In the genomic region with DNA sequence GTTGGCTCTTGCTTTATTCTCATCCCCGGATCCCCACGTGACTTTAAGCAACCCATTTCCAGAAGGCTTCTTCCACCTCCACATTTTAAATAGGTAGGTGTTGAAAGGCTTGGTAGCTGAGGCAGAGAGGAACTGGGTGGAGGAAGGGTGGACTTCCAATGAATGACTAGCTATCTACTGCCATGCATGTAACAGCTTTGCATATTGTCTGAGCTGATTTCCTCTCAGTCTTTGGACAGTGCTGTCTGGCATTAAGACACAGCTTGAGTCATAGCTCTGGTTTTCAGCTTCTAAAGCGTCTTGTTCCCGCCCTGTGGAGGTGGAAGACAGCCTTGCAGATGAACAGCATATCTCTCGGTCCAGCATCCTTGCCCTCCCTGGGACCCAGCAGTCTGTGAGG, we compare ENCODE assay signal across 16 mouse cellular contexts. TPM values are rescaled to one million over a fixed set of nuclear protein-coding genes. Genes with fewer than 3 reads are reported as not detected.
DNase-seq lines count a peak whose midpoint lies in the region; ATAC-seq and TF ChIP-seq lines count a peak whose summit lies in the region.
"Had no signal": no experiment of that assay in that cellular context is flagged by ENCODE, and none has a peak within 500 bp of the region (broad histone marks: within the 10 kb centered on the region; RNA-seq: fewer than 3 reads in every experiment).

No protein-coding gene starts in this region.

- 50% methylated on average over 5 of the region's 5 CpGs for WGBS in olfactory bulb, adult 2 months
- 77% methylated on average over 5 of the region's 5 CpGs for WGBS in hindbrain, embryonic 12.5 days

- H3K4me2 ChIP-seq in hindbrain, embryonic 12.5 days (replicated peaks), result no peak overlapping the region
- H3K4me2 ChIP-seq: liver, embryonic 11.5 days; midbrain, embryonic 15.5 days; neural tube, embryonic 12.5 days had no signal

- no peak for TF ChIP-seq POLR2A in olfactory bulb, adult 2 months (IDR thresholded peaks at IDR 0.05; ENCODE audit: insufficient read depth, low read depth, low read length)

- peaks cover 97% of the 10 kb centered on the region for H3K79me2 ChIP-seq in C2C12 (ENCODE audit: control insufficient read depth, insufficient read depth)

- H3K9ac ChIP-seq in hindbrain, embryonic 12.5 days, result no peak overlapping the region
- H3K9ac ChIP-seq: midbrain, embryonic 15.5 days; neural tube, embryonic 12.5 days had no signal

- no peaks in the 10 kb centered on the region for H3K9me3 ChIP-seq in hindbrain, embryonic 12.5 days (replicated peaks)
- H3K9me3 ChIP-seq: G1E; midbrain, embryonic 15.5 days; neural tube, embryonic 12.5 days had no signal

- peak; percentile 62 for DNase-seq in lung, postnatal 36 days
- DNase-seq in lung, postnatal 25 days (ENCODE audit: low spot score), result no peak
- peak; percentile 45 for DNase-seq in R1 (ENCODE audit: low read depth, low spot score)
- no peak for DNase-seq in cerebellum, adult 18-20 months
- DNase-seq in thymus, postnatal 36 days, result no peak
- DNase-seq: cerebellum, adult 11-12 months; heart, adult 11 months; kidney, adult 9 months; thymus, postnatal 14 days had no signal

- peak overlapping the region; percentile 18 for H3K27ac ChIP-seq in olfactory bulb, adult 2 months (ENCODE audit: insufficient read depth, low read depth, low read length)
- H3K27ac ChIP-seq in hindbrain, embryonic 12.5 days, result no peak overlapping the region
- H3K27ac ChIP-seq: midbrain, embryonic 15.5 days; neural tube, embryonic 12.5 days had no signal

- ATAC-seq in hindbrain, embryonic 12.5 days (ENCODE audit: low FRiP score), result no peak
- ATAC-seq: midbrain, embryonic 15.5 days had no signal

- H3K79me3 ChIP-seq in C2C12 (ENCODE audit: low read depth), result peaks cover 38% of the 10 kb centered on the region

- H3K27me3 ChIP-seq in C2C12 (ENCODE audit: control insufficient read depth, insufficient read depth, insufficient read length), result no peaks in the 10 kb centered on the region
- no peaks in the 10 kb centered on the region for H3K27me3 ChIP-seq in hindbrain, embryonic 12.5 days
- H3K27me3 ChIP-seq: midbrain, embryonic 15.5 days; neural tube, embryonic 12.5 days had no signal

- no peak overlapping the region for H3K4me3 ChIP-seq in C2C12 (ENCODE audit: insufficient read depth, poor library complexity, severe bottlenecking)
- H3K4me3 ChIP-seq in olfactory bulb, adult 2 months (ENCODE audit: insufficient read depth, low read depth, low read length), result no peak overlapping the region
- H3K4me3 ChIP-seq in hindbrain, embryonic 12.5 days, result no peak overlapping the region
- H3K4me3 ChIP-seq: midbrain, embryonic 15.5 days; neural tube, embryonic 12.5 days had no signal

- TF ChIP-seq CTCF in C2C12 (IDR thresholded peaks at IDR 0.05; ENCODE audit: control insufficient read depth, insufficient read depth, insufficient read length), result no peak
- TF ChIP-seq CTCF in olfactory bulb, adult 2 months (IDR thresholded peaks at IDR 0.05; ENCODE audit: insufficient read depth, low read depth, low read length), result no peak

- H3K36me3 ChIP-seq in C2C12 (ENCODE audit: control insufficient read depth, insufficient read depth), result no peaks in the 10 kb centered on the region
- no peaks in the 10 kb centered on the region for H3K36me3 ChIP-seq in hindbrain, embryonic 12.5 days
- H3K36me3 ChIP-seq: G1E; midbrain, embryonic 15.5 days; neural tube, embryonic 12.5 days had no signal

- no peak overlapping the region for H3ac ChIP-seq in C2C12 (ENCODE audit: control insufficient read depth, insufficient read length, low read depth)

- H3K4me1 ChIP-seq in olfactory bulb, adult 2 months (ENCODE audit: control insufficient read depth, insufficient read depth, low read length), result peaks cover 47% of the 10 kb centered on the region
- H3K4me1 ChIP-seq in hindbrain, embryonic 12.5 days, result peaks cover 30% of the 10 kb centered on the region

TF ChIP-seq in C2C12, 6 proteins besides CTCF, POLR2A, EP300 and RAD21:
- no peak for TF ChIP-seq MAX (IDR thresholded peaks at IDR 0.05)
- no peak for TF ChIP-seq MYOG (IDR thresholded peaks at IDR 0.05; ENCODE audit: control insufficient read depth, extremely low read depth, insufficient read length)
- TF ChIP-seq USF1 (IDR thresholded peaks at IDR 0.05; ENCODE audit: low read depth), result peak; percentile 30

RNA-seq across cellular contexts. Expression of a gene that starts 54.5 kb away (rescaled TPM):
- 27.3 TPM for polyA plus RNA-seq in C2C12 (2012; fragmentation: generic; extraction: Trizol)
- polyA plus RNA-seq in olfactory bulb, adult 2 months (2012; ENCODE audit: insufficient read depth, insufficient read length, low replicate concordance, missing spikeins), result not detected in 2 replicates
- 16.2 and 17.9 TPM in 2 replicates for polyA plus RNA-seq in hindbrain, embryonic 12.5 days (2016; fragmentation: Nextera tagmentation; extraction: Ambion mirVana)

Comparison
In these comparisons a context has a peak if more than half of its experiments do, and no peak if none do; other contexts are left out.
1. DNase-seq: peak in lung, postnatal 36 days (single experiment) and R1 (single experiment); none in lung, postnatal 25 days (single experiment), cerebellum, adult 18-20 months (0 of 2) and thymus, postnatal 36 days (0 of 2).
2. RNA of a gene that starts 54.5 kb away (polyA plus RNA-seq): 27.3 TPM in C2C12 (single experiment) and 16.2 to 17.9 TPM in hindbrain, embryonic 12.5 days; not detected in olfactory bulb, adult 2 months; every median in the first group is over 10 times any median in the second.